Mouse (Mus musculus) midbrain, embryonic 15.5 days (tissue): ENCODE data around the gene Myo18a. TPM values are rescaled to one million over a fixed set of nuclear protein-coding genes. Genes with fewer than 3 reads are reported as not detected.

ENCODE experiments used
- ATAC-seq: fragments of 200-750 bp; cut with Nextera tagmentation; replicated peaks from 2 replicates; pipeline ENCODE4 v1.8.0; 2017; ENCODE audit warnings: moderate TSS enrichment
- H3K27ac ChIP-seq: fragments of 300-500 bp; sonication (generic); 2 replicates; pipeline ENCODE4 v1.5.1; 2015; ENCODE audit warnings: mild to moderate bottlenecking, inconsistent platforms
- H3K27me3 ChIP-seq: fragments of 300-500 bp; sonication (generic); replicated peaks from 2 replicates; pipeline ENCODE4 v1.6.1; 2015; ENCODE audit warnings: inconsistent platforms
- H3K36me3 ChIP-seq: fragments of 300-500 bp; sonication (generic); replicated peaks from 2 replicates; pipeline ENCODE4 v1.6.1; 2015; ENCODE audit warnings: inconsistent platforms
- H3K4me1 ChIP-seq: fragments of 300-500 bp; sonication (generic); 2 replicates; pipeline ENCODE4 v1.6.1; 2015; ENCODE audit warnings: inconsistent platforms
- H3K4me2 ChIP-seq: fragments of 300-500 bp; sonication (generic); 2 replicates; pipeline ENCODE4 v1.6.1; 2015; ENCODE audit warnings: inconsistent platforms, mild to moderate bottlenecking, moderate library complexity
- H3K4me3 ChIP-seq: fragments of 300-500 bp; sonication (generic); 2 replicates; pipeline ENCODE4 v1.5.1; 2015; ENCODE audit warnings: mild to moderate bottlenecking, inconsistent platforms
- H3K9ac ChIP-seq: fragments of 300-500 bp; sonication (generic); 2 replicates; pipeline ENCODE4 v1.6.1; 2015; ENCODE audit warnings: mild to moderate bottlenecking, inconsistent platforms
- H3K9me3 ChIP-seq: fragments of 300-500 bp; sonication (generic); 2 replicates; pipeline ENCODE4 v1.6.1; 2016; ENCODE audit warnings: inconsistent platforms
- WGBS: fragments of 180-500 bp; shearing (Covaris S2); methylation state at CpG from one replicate; pipeline ENCODE4 v1.1.7; 2015; ENCODE audit warnings: mixed read lengths; 5-methylcytosine and 5-hydroxymethylcytosine counted together
- polyA plus RNA-seq: library from polyadenylated mRNA; unstranded; fragments of >200 nt; fragmentation: Nextera tagmentation; extraction: Ambion mirVana; gene quantifications from 2 replicates; pipeline ENCODE4 v1.2.1, GENCODE M21; 2015

The Myo18a gene
- polyA plus RNA-seq, 1 experiment from 2014 or later: 58.5 TPM

GRCm38 (mm10) chr11:77830875-77831274 is 67.8 kb downstream of the Myo18a start:
- H3K4me1 ChIP-seq: peaks cover 21% of the 10 kb centered on the region
- peaks cover 18% of the 10 kb centered on the region; the same call in 1 of the 2 replicates for H3K36me3 ChIP-seq
- no peak overlapping the region for H3K27ac ChIP-seq
- ATAC-seq: no peak
- WGBS: 54% methylated on average over 7 of the region's 7 CpGs
- H3K9ac ChIP-seq: no peak overlapping the region
- no peaks in the 10 kb centered on the region for H3K9me3 ChIP-seq
- no peaks in the 10 kb centered on the region for H3K27me3 ChIP-seq
- no peak overlapping the region for H3K4me3 ChIP-seq
- no peak overlapping the region for H3K4me2 ChIP-seq

GRCm38 (mm10) chr11:77832541-77832940 is 69.5 kb downstream of the Myo18a start:
- H3K9ac ChIP-seq: no peak overlapping the region
- H3K27ac ChIP-seq: no peak overlapping the region
- H3K9me3 ChIP-seq: no peaks in the 10 kb centered on the region
- no peak for ATAC-seq
- peaks cover 29% of the 10 kb centered on the region; the same call in 1 of the 2 replicates for H3K36me3 ChIP-seq
- no peaks in the 10 kb centered on the region for H3K27me3 ChIP-seq
- H3K4me3 ChIP-seq: no peak overlapping the region
- H3K4me1 ChIP-seq: peaks cover 5% of the 10 kb centered on the region; the same call in 1 of the 2 replicates
- 91% methylated on average over 4 of the region's 4 CpGs for WGBS
- no peak overlapping the region for H3K4me2 ChIP-seq

DNA sequence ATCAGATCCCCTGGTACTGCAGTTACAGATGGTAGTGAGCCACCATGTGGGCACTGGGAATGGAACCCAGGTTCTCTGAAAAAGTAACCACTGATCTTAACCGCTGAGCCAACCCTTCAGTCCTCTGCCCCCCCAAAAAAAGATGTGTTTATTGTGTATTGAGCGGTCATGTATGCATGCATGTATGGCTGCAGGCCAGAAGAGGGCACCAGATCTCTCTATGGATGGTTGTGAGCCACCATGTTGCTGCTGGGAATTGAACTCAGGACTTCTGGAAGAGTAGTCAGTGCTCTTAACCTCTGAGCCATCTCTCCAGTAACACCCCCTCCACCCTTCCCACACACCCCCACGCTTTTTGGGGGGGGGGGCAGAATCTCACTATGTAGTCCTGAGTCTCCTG is 72.1 kb downstream of the Myo18a start:
- Histone ChIP-seq H3K4me1 (0 out of 2 replicates have a peak, but pooled peaks cover 3% of the 10 kb centered on the region), H3K27me3 (no peaks in the 10 kb centered on the region), H3K9me3 (no peaks in the 10 kb centered on the region), H3K4me3 (no peak overlapping the region), H3K36me3 (peaks cover 18% of the 10 kb centered on the region; the same call in 1 of the 2 replicates), H3K4me2 (no peak overlapping the region), H3K27ac (no peak overlapping the region), H3K9ac (no peak overlapping the region)
- 89% methylated on average over 3 of the region's 3 CpGs for WGBS
- ATAC-seq: no peak

- no peak overlapping the region for H3K4me2 ChIP-seq
- peaks cover 18% of the 10 kb centered on the region; the same call in 1 of the 2 replicates for H3K36me3 ChIP-seq
- no peak for ATAC-seq
- H3K9ac ChIP-seq: no peak overlapping the region
- no peaks in the 10 kb centered on the region for H3K4me1 ChIP-seq
- no peak overlapping the region for H3K27ac ChIP-seq
- H3K9me3 ChIP-seq: no peaks in the 10 kb centered on the region
- no peak overlapping the region for H3K4me3 ChIP-seq
- no peaks in the 10 kb centered on the region for H3K27me3 ChIP-seq
- WGBS: 53% methylated on average over 5 of the region's 5 CpGs
These were observed 73.2 kb downstream of the Myo18a start for GRCm38 (mm10) chr11:77836290-77836689.

- 68% methylated on average over 4 of the region's 4 CpGs for WGBS
- no peaks in the 10 kb centered on the region for H3K9me3 ChIP-seq
- H3K9ac ChIP-seq: no peak overlapping the region
- H3K27ac ChIP-seq: no peak overlapping the region
- no peak overlapping the region for H3K4me3 ChIP-seq
- H3K27me3 ChIP-seq: no peaks in the 10 kb centered on the region
- peaks cover 18% of the 10 kb centered on the region; the same call in 1 of the 2 replicates for H3K36me3 ChIP-seq
- no peaks in the 10 kb centered on the region for H3K4me1 ChIP-seq
- ATAC-seq: no peak
- H3K4me2 ChIP-seq: no peak overlapping the region
These were observed 73.7 kb downstream of the Myo18a start for GRCm38 (mm10) chr11:77836751-77837150.

- H3K4me3 ChIP-seq: no peak overlapping the region
- no peak overlapping the region for H3K4me2 ChIP-seq
- WGBS: 82% methylated on average over 5 of the region's 5 CpGs
- no peaks in the 10 kb centered on the region for H3K4me1 ChIP-seq
- no peak overlapping the region for H3K9ac ChIP-seq
- no peaks in the 10 kb centered on the region for H3K9me3 ChIP-seq
- no peak overlapping the region for H3K27ac ChIP-seq
- H3K27me3 ChIP-seq: no peaks in the 10 kb centered on the region
- H3K36me3 ChIP-seq: peaks cover 25% of the 10 kb centered on the region
- no peak for ATAC-seq
These were observed 74.8 kb downstream of the Myo18a start for GRCm38 (mm10) chr11:77837856-77838255.

GRCm38 (mm10) chr11:77840523-77841245 is 77.6 kb downstream of the Myo18a start:
- Histone ChIP-seq H3K4me3 (no peak overlapping the region), H3K9me3 (no peaks in the 10 kb centered on the region), H3K27me3 (no peaks in the 10 kb centered on the region), H3K27ac (no peak overlapping the region), H3K36me3 (peaks cover 37% of the 10 kb centered on the region), H3K4me1 (no peaks in the 10 kb centered on the region), H3K9ac (no peak overlapping the region), H3K4me2 (no peak overlapping the region)
- WGBS: 86% methylated on average over 16 of the region's 16 CpGs
- no peak for ATAC-seq

DNA sequence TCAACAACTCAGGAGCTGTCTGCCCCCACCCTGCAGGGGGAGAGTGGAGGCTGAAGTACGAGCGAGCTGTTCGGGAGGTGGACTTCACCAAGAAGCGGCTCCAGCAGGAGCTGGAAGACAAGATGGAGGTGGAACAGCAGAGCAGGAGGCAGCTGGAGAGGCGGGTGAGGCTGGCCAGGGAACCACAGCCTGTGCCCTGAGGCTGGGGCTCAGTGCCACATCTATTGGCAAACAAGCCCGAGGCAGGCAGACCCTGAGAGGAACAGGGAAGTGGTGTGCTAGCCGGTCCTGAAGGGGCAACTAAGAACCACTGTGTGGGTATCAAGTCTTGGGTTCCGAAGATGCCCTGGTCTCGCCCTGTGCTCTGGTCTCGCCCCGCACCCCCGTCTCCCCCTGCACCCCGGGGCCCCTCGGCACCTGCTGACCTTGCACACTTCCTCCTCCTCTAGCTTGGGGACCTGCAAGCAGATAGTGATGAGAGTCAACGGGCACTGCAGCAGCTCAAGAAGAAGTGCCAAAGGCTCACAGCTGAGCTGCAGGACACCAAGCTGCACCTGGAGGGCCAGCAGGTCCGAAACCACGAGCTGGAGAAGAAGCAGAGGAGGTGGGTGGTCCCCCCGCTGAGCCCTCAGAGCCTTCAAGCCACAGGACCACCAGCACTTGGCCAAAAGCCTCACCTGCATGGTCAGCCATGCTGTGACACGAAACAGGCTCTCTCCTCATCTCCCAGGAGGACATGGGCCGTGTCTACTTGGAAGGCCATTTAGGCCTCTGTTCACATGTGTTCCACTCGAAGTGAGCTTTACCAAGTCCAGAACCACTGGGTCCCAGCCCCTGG is 80.2 kb downstream of the Myo18a start:
- WGBS: 86% methylated on average over 21 of the region's 21 CpGs
- Histone ChIP-seq H3K4me1 (peaks cover 13% of the 10 kb centered on the region), H3K9me3 (no peaks in the 10 kb centered on the region), H3K9ac (no peak overlapping the region), H3K27me3 (no peaks in the 10 kb centered on the region), H3K27ac (no peak overlapping the region), H3K4me2 (no peak overlapping the region), H3K4me3 (no peak overlapping the region), H3K36me3 (peaks cover 36% of the 10 kb centered on the region)
- ATAC-seq: no peak

DNA sequence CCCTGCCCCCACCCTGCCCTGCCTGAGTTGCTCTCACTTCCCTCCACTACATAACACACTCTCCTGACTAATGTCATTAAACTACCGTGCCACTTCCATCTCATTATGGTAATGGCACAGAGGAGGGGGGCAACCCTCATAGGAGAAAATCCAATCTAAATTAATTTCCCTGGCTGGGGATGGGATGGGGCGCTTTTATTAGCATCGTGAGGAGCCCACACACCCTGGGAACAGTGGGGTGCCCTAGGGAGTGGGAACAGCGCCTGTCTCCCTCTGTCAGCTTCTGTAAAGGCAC is 80.8 kb downstream of the Myo18a start:
- H3K27ac ChIP-seq: no peak overlapping the region
- H3K9me3 ChIP-seq: no peaks in the 10 kb centered on the region
- no peak for ATAC-seq
- peaks cover 19% of the 10 kb centered on the region for H3K4me1 ChIP-seq
- H3K4me2 ChIP-seq: no peak overlapping the region
- 42% methylated on average over 4 of the region's 4 CpGs for WGBS
- H3K27me3 ChIP-seq: no peaks in the 10 kb centered on the region
- no peak overlapping the region for H3K4me3 ChIP-seq
- H3K36me3 ChIP-seq: peaks cover 36% of the 10 kb centered on the region
- H3K9ac ChIP-seq: no peak overlapping the region

GRCm38 (mm10) chr11:77847599-77848128 is 84.6 kb downstream of the Myo18a start:
- no peak overlapping the region for H3K4me2 ChIP-seq
- H3K27me3 ChIP-seq: no peaks in the 10 kb centered on the region
- peaks cover 52% of the 10 kb centered on the region for H3K4me1 ChIP-seq
- peak overlapping the region; percentile 54 for H3K27ac ChIP-seq
- H3K4me3 ChIP-seq: no peak overlapping the region
- no peak overlapping the region for H3K9ac ChIP-seq
- peaks cover 37% of the 10 kb centered on the region for H3K36me3 ChIP-seq
- H3K9me3 ChIP-seq: no peaks in the 10 kb centered on the region
- no peak for ATAC-seq
- WGBS: 54% methylated on average over 9 of the region's 9 CpGs

DNA sequence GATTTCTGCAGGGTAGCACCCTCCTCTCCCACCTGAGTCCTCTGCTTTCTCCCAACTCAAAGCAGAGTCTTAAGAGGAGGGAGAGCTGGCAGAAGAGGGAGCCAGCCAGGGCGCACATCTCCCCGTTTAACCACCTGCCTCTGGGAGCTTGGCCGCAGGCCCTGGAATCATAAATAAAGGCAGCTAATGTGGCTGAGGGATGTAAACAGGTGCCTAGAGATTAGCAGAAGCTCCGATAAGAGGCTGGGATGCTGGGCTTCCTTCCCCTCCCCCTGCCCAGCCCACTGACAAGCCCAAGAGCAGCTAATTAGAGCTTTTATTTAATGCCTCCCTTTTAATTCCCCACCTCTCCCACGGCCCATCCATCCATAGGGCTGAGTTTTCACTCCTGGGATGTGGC is 85.1 kb downstream of the Myo18a start:
- Histone ChIP-seq H3K36me3 (peaks cover 32% of the 10 kb centered on the region), H3K27me3 (no peaks in the 10 kb centered on the region), H3K27ac (peak overlapping the region; percentile 54), H3K4me2 (no peak overlapping the region), H3K4me1 (peaks cover 52% of the 10 kb centered on the region), H3K9ac (no peak overlapping the region), H3K9me3 (no peaks in the 10 kb centered on the region), H3K4me3 (no peak overlapping the region)
- WGBS: 22% methylated on average over 5 of the region's 5 CpGs
- ATAC-seq: no peak

DNA sequence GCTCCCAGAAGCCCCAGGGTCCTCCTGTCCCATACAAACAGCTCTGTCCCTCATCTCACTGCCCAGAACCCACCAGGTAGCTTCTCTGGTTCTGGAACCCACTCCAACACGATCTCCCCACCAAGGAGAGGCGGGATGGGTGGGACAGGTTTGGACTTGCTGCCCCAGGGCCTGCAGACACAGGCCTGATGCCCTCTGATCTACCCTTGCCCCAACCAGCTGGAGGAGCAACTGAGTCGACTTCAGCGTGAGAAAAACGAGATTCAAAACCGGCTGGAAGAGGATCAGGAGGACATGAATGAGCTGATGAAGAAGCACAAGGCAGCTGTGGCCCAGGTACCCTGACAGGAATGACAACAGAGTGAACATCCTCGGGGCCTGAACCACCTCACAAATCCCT is 86.1 kb downstream of the Myo18a start:
- Histone ChIP-seq H3K27me3 (no peaks in the 10 kb centered on the region), H3K4me1 (peaks cover 57% of the 10 kb centered on the region), H3K9me3 (no peaks in the 10 kb centered on the region), H3K9ac (no peak overlapping the region), H3K36me3 (peaks cover 33% of the 10 kb centered on the region), H3K27ac (peak overlapping the region; percentile 54), H3K4me2 (no peak overlapping the region), H3K4me3 (no peak overlapping the region)
- no peak for ATAC-seq
- WGBS: 75% methylated on average over 7 of the region's 7 CpGs
